Mouse (Mus musculus) thymus, postnatal 36 days (tissue): ENCODE measurements around the gene Clstn1.

Source experiments
- DNase-seq, 2 experiments: peaks; one replicate each; pipeline ENCODE4 v3.0.0; 2022; ENCODE audit warnings: mixed read lengths in 2 of 2

Clstn1 gene

DNA sequence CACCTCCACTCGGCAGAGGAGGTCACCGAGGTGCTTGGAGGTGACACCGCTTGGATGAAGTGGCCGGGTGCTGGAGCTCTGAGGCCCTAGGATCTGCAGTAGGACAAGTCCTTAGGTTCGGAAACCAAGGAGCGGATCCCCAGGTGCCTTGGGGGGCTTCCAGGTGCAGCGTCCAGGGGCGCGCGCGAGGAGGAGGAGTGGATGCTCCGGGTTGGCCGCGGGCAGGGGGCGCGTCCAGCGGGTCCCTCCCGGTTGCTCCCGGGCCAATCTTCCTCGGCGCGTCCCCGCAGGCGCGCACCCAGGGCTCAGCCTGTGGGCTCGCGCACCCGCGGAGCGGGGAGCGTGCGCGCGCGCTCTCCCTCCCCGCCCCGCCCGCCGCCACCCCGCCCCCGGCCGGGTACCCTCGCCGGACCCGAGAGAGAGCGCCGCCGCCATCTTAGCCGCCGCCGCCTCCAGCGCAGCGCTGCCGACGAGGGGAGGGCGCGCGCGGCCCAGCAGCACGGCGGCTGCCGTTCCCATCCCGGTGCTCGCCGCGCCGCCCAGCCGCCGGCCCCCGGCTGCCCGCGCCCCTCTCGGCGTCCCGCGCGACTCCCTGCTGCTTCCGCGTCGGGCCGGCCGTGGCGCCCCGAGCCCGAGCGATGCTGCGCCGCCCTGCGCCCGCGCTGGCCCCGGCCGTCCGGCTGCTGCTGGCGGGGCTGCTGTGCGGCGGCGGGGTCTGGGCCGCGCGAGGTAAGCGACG, at the start of gene Clstn1:
Gene Clstn1 (plus strand): TSS at position 425 of the 739 bp plus-strand sequence.
- peak; percentile 27 to 31 for DNase-seq

DNA sequence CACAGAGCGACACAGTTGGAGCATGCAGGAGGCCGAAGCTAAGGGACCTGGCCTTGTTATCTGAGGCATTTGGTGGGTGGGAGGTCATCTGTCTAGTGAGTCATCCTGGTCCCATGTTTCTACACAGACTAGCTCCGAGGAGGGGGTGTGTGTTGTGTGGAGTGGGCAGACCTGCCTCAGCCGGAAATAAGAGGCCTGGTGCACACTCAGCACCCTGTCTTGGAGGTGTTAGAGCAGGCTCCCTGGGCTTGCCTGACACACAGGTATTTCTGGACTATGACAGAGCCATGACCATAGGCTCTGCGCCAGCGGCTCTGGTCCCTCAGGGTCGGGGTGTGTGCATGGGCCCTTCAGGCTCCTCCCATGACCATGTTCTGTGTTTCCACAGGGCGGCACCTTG, 46.8 kb upstream of the Clstn1 start:
- DNase-seq, result no peak

DNA sequence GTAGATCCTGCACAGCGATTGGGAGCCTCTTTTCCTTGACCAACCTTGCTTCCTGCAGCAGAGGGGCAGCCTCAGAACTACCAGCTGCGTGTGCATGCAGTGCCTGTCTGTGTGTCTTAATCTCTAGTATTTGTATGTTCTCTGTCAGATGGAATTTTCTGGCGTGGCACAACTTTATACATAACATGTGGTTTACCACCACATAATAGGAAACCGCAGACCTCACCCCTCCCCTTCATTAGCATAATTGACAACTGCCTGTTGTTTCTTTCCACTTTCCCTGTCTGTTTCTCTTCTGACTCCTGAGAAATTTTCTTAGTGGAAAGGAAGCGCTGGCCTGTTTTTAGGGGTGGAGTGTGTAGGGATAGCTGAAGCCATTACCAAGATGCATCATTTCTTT, 44.3 kb upstream of the Clstn1 start:
- DNase-seq, result no peak

DNA sequence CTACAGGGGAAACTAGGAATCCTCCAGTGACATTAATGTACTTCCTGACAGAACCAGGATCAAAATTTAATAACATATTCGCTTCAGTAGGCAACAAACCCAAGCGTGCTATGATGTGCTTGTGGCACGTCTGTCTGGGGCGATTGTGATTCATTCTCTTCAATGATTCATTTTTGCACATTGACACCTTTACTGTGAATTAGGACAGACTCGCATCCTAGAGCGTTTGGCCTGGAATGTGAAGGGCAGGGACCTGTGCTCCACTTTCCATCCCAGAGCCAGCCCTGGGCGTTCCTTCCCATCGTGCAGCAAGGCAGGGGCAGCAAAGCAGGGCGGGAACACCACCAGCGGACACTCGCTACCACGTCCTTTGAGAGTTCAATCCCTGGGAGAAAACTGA, 43.8 kb upstream of the Clstn1 start:
- no peak for DNase-seq

DNA sequence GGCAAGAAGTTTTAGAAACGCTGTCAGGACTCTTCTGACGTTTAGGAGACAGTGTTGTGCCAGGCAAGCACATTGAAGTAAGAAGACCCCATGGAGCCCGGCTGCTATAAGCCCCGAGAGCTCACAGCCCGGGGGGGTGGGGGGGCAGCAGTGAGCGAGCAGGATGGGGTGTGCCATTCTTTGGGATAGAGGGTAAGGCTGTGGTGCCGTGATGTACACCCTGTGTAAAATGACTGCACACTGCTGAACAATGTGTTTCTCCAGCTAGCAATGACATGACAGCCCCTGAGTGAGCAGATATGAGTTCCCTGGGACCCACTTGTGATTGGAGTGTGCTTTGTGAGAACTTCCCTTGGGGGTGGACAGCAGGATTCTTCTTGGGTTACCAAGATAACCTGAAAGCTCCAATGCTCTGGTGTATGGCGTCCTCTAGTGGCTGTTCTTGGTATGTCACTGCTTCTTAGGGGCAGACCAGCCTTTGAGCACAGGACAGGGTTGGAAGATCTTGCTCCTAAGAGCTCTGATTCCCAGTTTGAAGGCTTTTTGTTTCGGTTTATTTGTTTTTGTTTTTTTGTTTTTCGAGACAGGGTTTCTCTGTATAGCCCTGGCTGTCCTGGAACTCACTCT, 43.2 kb upstream of the Clstn1 start:
- peak; percentile 72 to 81 for DNase-seq

DNA sequence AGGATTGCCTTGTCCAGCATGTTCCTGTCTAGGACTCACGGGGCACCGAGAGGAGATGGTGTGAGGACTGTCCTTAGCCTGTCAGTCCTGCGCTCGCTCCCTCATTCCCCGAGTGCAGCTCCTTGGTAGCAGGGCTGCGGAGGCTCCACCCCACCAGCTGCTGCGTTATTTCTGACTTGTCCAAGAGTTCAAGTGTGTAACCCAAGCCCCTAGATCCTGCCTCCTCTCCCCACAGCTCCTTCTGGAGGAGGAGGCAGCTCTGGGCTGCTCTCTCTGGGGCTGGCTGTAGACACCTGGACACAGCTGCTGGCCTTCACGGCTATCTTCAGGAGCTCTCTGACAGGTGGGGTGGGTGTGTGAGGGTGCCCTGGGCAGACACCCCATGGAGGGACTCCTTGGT, 41.4 kb upstream of the Clstn1 start:
- no peak for DNase-seq

DNA sequence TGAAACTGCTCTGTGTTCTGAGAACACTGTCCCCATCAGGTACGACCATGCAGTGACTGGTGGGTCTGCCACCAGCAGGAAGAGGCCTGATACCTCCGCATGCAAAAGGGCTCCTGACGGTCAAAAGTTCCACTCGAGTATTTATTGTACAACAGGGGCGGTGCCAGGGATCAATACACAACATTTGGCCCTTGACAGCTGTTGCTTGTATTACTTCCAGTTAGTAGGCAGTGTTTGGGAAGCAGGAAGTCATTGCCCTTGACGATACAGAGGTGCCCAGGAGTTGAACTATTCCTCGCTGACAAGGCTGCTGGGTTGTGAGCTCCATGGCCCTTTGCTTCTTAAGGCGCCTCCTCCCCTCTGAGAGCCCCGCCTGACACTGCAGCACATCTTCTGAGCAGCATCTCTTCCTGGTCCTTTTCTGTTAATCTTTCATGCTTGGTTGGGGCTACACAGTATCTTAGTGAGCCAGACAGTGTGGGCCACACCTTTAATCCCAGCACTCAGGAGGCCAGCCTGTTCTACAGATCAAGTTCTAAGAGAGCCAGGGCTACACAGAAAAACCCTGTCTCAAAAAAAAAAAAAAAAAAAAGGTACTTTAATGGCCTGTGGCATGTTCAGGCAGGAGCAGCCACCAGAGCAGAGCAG, 39.3 kb upstream of the Clstn1 start:
- DNase-seq, result no peak

DNA sequence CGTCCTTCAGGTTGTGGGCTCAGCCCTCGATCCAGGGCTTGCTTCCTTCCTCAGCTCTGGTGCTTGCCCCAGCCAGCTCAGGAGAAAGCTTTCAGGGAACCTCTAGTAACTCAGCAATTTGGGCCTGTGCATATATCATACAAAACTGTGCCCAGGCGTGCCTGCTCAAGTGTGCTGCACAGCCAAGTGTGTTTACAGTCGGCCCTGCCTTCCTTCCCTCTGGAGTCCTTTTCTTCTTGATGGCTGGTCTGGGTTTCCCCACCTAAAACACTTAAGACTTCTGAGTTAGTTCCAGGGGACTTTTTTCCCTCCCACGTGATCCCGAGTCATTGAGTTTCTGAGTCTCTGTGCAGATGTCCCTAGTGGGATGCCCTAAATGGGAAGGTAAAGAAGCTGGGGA, 38.7 kb upstream of the Clstn1 start:
- no peak for DNase-seq

DNA sequence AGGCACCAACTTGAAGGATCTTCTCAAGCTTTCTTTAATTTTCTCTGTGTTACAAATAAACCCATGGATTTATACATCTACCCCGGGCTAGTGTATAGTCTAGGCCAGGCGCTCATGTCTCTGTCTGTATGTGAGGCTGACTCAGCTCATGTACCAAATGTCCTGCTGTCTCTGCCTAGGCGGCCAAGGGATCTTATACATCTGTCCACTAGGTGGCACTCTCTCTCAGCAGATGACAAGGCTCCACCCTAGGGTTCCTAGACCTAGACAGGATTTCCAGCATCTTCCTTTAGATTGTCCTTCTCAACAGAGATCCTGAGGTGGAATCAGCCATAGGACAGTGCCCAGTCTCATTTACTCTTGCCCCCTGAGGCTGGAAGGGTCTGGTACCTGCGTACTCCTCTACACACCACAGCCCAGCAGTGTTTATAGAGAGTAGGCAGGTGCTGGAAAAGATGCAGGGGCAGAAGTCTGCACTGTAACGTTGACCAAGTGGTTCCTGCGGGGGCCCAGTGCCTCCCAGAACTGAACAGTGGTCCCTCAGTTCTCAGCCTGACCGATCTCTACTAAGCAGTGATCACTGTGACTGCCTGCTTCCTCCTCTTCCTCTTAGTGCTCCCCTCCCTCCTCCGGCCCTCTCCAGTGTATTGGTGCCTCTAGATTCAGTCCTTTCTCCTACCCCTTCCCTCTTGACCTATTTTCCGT, 36.9 kb upstream of the Clstn1 start:
- DNase-seq, result peak; percentile 50 to 54

DNA sequence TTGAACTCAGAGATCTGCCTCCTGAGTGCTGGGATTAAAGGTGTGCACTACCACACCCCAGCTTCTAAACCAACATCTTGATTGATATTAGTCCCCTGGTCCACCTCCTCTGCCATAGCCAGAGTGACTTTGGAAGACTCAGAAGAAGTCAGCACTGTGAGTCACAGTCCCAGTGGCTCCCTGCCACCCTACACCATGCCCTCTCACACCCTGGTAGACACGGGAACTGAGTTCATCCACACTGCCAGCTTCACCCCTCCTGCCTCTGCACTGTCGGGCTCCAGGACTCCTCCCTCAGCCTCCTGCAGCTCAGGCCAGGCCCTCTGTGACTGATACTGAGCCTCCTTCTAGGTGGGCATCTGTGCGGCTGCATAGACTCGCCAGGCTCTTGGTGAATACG, 35.4 kb upstream of the Clstn1 start:
- DNase-seq, result no peak

DNA sequence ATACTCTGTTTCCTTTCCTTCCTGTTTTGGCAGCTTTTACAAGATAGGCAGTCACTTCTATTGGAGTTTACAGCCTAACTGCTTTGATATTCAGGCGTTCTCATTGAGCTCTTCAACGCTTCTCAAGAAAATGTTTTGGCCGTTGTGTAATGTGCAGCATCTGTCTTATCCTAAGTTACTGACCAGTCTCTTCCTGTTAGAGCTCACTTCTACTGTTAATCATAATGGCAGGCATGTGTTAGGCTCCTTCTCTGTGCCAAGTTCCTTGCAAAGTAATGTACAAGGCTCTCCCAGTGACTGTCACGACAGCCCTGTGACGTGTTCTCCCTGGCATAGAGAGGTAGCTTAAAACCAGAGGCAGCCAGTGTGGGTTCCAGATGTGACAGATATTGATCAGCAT, 34.6 kb upstream of the Clstn1 start:
- no peak for DNase-seq

DNA sequence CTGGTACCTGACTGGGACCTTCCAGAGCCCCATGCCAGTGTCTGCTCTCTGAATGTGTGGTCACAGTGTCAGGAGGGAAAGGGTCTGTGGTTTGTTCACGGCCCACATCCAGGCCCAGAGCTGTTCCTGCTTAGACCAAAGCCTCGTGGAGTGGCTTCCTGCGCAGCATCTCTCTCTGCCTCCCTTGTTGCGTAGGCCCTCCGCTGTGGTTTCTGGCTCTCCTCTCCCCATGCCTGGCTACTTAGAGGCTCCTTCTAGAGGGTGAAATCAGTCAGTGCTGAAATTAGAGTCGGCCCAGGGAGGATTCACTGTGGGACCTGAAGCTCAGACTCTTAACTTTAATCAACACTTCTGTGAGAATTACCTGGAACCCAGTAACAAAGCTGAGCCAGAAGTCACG, 32.4 kb upstream of the Clstn1 start:
- no peak for DNase-seq

DNA sequence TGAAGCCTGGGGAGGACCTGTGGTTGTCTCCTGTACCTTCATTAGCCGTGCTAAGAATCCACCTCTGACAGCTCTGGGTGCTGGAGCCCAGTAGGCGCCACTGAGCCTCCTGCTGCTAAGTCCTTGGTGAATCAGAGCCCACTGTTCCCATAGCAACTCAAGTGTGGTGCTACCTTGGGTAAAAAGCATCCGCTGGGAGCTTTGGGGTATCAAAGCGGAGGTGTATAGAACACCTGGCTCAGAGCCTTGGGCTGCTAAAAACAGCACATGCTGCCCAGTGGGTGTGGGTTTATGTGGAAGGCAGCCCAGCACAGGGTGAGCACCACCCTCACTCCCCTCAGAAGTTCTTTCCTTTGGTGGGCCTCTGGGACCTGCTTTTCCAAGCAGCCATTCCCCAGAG, 30.2 kb upstream of the Clstn1 start:
- no peak for DNase-seq

DNA sequence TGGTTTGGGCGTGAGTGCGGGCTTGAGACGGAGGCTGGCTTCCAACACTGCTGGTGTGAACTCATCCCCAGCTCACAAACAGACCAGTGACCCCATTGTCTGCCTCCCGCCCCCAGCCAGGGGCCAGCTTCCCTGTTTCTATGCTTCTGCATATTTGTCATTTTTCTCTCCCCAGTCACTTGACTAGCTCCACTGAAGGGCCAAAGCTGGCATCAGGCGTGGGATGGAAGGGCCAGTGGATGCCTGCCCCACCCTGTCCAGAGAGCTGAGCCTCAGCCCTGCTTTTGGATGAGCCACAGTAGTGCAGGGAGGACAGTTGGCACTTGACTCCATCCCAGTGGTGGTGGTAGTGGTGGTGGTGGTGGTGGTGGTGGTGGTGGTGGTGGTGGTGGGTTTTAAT, 28.4 kb upstream of the Clstn1 start:
- DNase-seq, result no peak

DNA sequence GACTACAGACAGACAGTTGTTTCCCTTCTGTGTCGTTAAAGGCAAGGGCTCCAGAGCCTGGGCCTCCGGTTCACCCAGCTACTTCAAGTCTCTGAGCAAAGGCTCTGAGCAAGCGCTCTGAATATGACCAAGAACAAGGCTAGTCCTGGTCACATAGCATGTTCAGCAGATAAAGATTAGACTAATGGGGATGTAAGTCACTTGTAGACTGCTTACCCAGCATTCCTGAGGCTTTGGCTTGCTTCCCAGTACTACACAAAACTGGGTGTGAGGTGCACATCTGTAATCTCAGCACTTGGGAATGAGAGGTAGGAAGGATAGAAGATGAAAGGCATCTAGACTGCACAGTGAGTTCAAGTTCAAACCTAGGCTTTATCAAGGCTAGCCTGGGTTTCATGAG, 27.9 kb upstream of the Clstn1 start:
- DNase-seq, result no peak

DNA sequence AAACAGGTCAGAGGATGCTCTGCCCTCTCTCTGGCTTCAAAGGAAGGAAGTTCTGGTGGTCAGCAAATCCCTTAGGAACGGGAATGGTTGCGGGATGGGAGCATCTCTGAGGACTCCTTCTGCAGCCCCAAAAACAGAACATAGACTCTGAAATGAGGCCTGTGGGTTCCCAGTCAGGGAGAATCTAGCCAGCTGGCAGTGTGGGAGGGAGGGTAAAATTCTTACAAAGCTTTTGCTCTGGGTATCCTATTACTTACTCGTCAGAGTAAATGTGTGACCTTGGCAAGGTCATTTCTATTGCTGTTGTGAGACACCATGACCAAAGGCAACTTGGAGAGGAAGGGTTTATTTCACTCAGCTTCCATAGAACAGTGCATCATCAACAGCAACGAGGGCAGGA, 24.9 kb upstream of the Clstn1 start:
- DNase-seq, result no peak

DNA sequence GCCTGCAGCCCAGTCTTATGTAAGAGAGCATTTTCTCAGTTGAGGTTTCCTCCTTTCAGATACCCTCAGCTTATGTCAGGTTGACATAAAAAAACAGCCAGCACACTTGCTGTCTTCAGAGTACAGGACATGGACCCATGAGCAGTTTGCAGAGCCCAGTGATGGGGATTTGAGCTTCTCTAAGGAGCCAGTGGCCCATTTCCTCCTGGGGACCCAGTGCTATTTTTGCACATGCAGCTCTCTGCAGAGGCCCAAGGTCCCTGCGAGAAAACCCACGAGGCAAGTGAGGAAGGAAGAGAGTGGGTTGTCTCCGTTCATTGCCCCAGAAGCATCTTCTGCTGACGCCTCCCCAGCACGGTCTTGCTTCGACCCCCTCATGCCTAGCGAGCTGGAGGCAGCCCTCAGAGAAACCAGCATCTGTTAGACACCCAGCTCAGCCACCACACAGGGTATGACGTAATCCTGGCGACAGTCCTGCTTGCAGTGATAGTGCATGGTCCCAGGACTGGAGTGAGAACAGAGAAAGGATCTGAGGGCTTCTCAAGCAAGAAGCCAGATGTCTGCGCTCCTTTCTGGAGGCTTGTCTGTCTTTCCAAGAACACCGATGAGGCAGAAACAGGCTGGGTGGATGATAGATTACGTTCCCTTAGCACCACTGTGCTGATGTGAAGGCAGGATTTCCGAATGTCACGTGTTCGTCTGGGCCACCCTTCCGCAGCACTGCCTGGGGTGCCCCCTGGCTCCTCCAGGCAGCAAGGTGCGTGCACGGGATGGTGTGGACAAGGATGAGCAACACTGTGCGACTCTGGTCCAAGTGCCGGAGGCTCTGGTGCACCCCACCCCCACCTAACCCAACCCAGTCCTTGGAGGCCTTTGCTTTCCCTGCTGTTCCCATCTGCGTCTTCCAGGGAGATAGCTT, 24.0 kb upstream of the Clstn1 start:
- no peak for DNase-seq

DNA sequence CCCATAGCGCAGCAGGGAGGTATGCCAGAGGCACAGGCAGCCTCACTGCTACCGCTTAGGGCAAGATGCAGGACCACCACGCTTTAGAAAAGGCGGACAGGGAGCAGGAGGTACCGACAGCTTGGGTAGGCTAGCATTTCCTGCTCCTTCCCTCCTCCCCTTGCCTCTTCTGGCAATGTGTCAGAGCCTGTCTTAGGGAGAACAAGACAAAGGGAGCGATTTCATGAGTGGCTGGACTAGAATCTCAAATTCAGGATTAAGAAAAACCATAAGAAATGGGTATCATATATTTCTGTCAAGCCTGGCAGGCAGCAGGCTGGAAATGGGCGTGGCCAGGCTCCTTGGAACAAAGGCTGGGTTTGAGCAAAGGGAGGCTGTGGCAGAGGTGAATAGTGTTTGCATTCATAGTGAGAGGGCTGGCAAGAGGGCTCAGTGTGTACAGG, 23.3 kb upstream of the Clstn1 start:
- no peak for DNase-seq

DNA sequence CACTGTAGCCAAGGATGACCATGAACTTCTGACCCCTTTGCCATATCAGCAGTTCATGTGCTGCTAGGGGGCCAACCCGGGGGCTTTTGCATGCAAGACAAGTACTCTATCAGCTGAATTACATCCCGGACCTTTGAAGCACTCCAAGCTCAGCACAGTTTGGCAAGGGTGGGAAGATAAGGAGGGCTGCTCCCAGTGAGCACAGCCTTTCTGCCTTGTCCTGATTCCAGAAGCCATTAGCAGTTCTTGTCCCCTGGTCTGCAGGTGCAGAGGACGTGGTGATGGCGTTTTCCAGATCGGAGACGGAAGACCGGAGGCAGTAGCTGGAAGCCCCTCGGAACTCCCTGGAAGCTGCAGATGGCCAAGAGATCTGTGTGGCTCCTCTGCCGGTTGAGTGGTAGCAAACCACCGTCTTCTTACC, 22.3 kb upstream of the Clstn1 start:
- DNase-seq, result no peak

DNA sequence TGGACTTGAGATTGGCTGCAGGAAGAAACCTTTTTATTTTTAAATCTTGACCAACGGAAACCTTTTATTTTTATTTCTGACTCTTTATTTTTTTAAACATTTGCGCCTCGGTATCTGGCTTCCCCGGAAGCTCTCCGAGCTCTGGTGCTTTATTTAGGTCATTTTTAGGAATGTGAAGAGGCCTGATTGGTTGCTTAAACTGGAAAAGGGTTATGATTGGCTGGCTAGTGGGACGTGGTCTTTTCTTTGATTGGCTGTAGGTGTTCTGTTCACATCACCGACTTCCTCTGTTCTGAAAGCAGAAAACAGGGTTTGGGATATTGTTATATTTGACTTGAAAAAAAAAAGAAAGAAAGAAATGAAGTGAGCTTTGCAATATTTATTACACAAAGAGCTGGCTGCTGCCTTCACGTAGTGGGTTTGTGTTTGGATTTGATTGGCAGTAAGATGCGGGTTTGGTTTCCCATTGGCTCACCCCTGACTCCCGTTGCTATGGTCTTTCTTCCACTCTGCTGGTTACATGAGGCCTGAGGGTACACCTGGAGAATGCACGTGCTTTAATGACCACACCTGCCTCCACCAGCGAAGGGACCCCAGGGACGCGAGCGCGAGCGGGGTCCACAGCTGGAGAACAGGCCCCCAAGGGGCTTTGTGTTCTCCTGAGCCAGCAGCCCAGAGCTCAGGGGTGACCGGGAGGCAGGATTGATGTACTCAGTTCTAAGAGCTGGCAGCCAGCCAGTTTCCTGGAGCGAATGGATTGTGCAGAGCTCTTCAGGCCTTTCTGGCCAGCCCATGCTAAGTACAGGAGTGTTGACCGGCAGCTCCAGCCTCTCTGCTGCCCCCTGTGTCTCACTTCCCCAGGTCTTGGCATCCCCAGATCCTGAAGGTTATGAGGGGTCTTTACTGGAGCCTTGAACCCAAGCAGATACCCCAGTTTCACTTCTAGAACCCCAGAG, 21.5 kb upstream of the Clstn1 start:
- no peak for DNase-seq

DNA sequence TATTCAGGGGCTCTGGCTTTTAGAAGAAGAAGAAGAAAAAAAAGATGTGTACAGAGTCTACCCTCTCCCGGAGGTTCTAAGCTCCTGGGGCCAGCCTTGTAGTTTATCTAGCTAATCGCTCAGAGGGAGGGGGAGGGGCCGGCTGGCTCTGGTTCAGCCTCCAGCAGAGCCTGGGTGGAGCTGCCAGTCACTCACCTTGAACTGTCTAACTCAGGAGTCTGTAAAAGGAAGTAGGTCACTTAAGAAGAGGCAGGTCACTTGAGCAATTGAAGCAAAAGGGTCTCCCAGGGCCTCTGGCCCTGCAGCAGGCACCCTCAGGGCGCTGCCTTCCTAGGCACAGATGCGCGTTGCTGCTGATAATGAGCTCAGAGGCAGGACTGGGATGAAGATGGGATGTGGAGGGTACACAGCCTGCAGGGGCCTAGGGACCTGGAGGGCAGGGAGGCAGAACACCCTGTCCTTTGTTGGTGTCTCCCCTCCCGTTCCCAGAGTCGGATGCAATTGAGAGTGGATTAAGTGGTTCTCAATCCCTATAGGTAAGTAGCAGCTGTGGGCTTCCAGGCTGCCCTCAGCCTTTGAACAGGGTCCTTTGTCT, 18.7 kb upstream of the Clstn1 start:
- DNase-seq, result no peak
